Mouse (Mus musculus) spleen, adult 2 months (tissue): ENCODE data around the gene Jmjd8. TPM values are rescaled to one million over a fixed set of nuclear protein-coding genes. Genes with fewer than 3 reads are reported as not detected.
"Not testable (repeated sequence)": the region's sequence is repeated elsewhere in the genome, so short reads cannot be mapped to it uniquely, and the experiment has no call there.

Experiments
- DNase-seq, 2 experiments: peaks; one replicate each; pipeline versions ENCODE4 v3.0.0 to v3.0.0-alpha.2; 2012 to 2021; ENCODE audit warnings: low spot score in 2 of 2, low read depth in 1 of 2
- H3K27ac ChIP-seq: fragments of 200-500 bp; 2 replicates; pipeline ENCODE4 v1.5.1; 2012; ENCODE audit warnings: low read length, inconsistent platforms; ENCODE audit not compliant: insufficient read depth
- H3K27me3 ChIP-seq: fragments of 200-500 bp; 2 replicates; pipeline ENCODE4 v1.6.1; 2012; ENCODE audit warnings: mild to moderate bottlenecking, moderate library complexity, low read length, inconsistent platforms; ENCODE audit not compliant: control insufficient read depth, insufficient read depth
- H3K36me3 ChIP-seq: fragments of 200-500 bp; 2 replicates; pipeline ENCODE4 v1.6.1; 2012; ENCODE audit warnings: mild to moderate bottlenecking, low read length, inconsistent platforms; ENCODE audit not compliant: control insufficient read depth, insufficient read depth
- H3K4me1 ChIP-seq: fragments of 200-500 bp; 2 replicates; pipeline ENCODE4 v1.6.1; 2011; ENCODE audit warnings: inconsistent platforms; ENCODE audit not compliant: control insufficient read depth, insufficient read depth, insufficient read length
- H3K4me3 ChIP-seq: fragments of 200-500 bp; 2 replicates; pipeline ENCODE4 v1.5.1; 2011; ENCODE audit warnings: mild to moderate bottlenecking, inconsistent platforms; ENCODE audit not compliant: insufficient read depth, insufficient read length; ENCODE audit errors: extremely low read depth
- CTCF ChIP-seq: fragments of 200-500 bp; IDR thresholded peaks from 2 replicates; pipeline ENCODE4 v1.5.1; 2011; ENCODE audit warnings: mild to moderate bottlenecking, inconsistent platforms; ENCODE audit not compliant: insufficient read depth, insufficient read length, insufficient replicate concordance; ENCODE audit errors: extremely low read depth
- POLR2A ChIP-seq: fragments of 200-500 bp; IDR thresholded peaks from 2 replicates; pipeline ENCODE4 v1.6.1; 2011; ENCODE audit warnings: low read depth, low read length, inconsistent platforms
- WGBS: fragments of 180-500 bp; shearing (Covaris S2); methylation state at CpG from one replicate; pipeline ENCODE4 v1.1.7; 2018; 5-methylcytosine and 5-hydroxymethylcytosine counted together
- polyA plus RNA-seq: library from polyadenylated mRNA; depleted of rRNA; stranded (reverse); fragments of >200 nt; gene quantifications from 2 replicates; pipeline ENCODE4 v1.2.3, GENCODE M21; 2012

Gene Jmjd8
- polyA plus RNA-seq, 1 experiment = 31.3 TPM

- Histone ChIP-seq H3K4me3 (peak overlapping the region; percentile 73; the same call in 1 of the 2 replicates), H3K4me1 (no peaks in the 10 kb centered on the region; the same call in 1 of the 2 replicates), H3K27ac (no peak overlapping the region), H3K27me3 (no peaks in the 10 kb centered on the region), H3K36me3 (no peaks in the 10 kb centered on the region)
- 8% methylated on average over 7 of the region's 7 CpGs for WGBS
- TF ChIP-seq POLR2A (no peak), CTCF (no peak)
- DNase-seq = no peak
Observed at GRCm38 (mm10) chr17:25867509-25867835, 38.8 kb downstream of the Jmjd8 start.

- WGBS = 2% methylated on average over 41 of the region's 42 CpGs
- TF ChIP-seq CTCF = no peak
- no peak for TF ChIP-seq POLR2A
- H3K27me3 ChIP-seq = no peaks in the 10 kb centered on the region
- no peaks in the 10 kb centered on the region for H3K36me3 ChIP-seq
- no peak for DNase-seq
- peak overlapping the region; percentile 73 for H3K4me3 ChIP-seq
- no peak overlapping the region; the same call in none of the 2 replicates for H3K27ac ChIP-seq
- H3K4me1 ChIP-seq = no peaks in the 10 kb centered on the region; the same call in 1 of the 2 replicates
Observed at GRCm38 (mm10) chr17:25867836-25868600, 39.4 kb downstream of the Jmjd8 start.

- under 1% methylated on average over 24 of the region's 24 CpGs for WGBS
- Histone ChIP-seq H3K4me3 (peak within 1 kb of the TSS; percentile 73), H3K27ac (no peak within 1 kb of the TSS; the same call in none of the 2 replicates), H3K4me1 (no peaks in the 10 kb centered on the region; the same call in 1 of the 2 replicates), H3K27me3 (no peaks in the 10 kb centered on the region), H3K36me3 (no peaks in the 10 kb centered on the region)
- TF ChIP-seq POLR2A = no peak
- TF ChIP-seq CTCF = no peak
- DNase-seq = peak in 1 of 2 experiments; percentile 63
Observed at GRCm38 (mm10) chr17:25868601-25869191, 40.0 kb downstream of the Jmjd8 start, which contains the start of gene Mcrip2. Gene Mcrip2 (minus strand): TSS chr17:25868764.

GRCm38 (mm10) chr17:25869498-25869897 is 40.8 kb downstream of the Jmjd8 start:
- 95% methylated on average over 8 of the region's 8 CpGs for WGBS
- DNase-seq = no peak
- Histone ChIP-seq H3K4me1 (no peaks in the 10 kb centered on the region; the same call in 1 of the 2 replicates), H3K36me3 (no peaks in the 10 kb centered on the region), H3K27ac (no peak overlapping the region), H3K27me3 (no peaks in the 10 kb centered on the region), H3K4me3 (no peak overlapping the region)
- no peak for TF ChIP-seq POLR2A
- TF ChIP-seq CTCF = no peak

GRCm38 (mm10) chr17:25869954-25870353 is 41.3 kb downstream of the Jmjd8 start:
- WGBS = 92% methylated on average over 2 of the region's 2 CpGs
- Histone ChIP-seq H3K27me3 (no peaks in the 10 kb centered on the region), H3K36me3 (no peaks in the 10 kb centered on the region), H3K4me3 (no peak overlapping the region), H3K4me1 (no peaks in the 10 kb centered on the region; the same call in 1 of the 2 replicates), H3K27ac (no peak overlapping the region)
- no peak for TF ChIP-seq CTCF
- TF ChIP-seq POLR2A = no peak
- DNase-seq = no peak

- not testable (repeated sequence) for H3K27ac ChIP-seq, H3K27me3 ChIP-seq, H3K4me3 ChIP-seq, H3K4me1 ChIP-seq, H3K36me3 ChIP-seq, DNase-seq
Observed at GRCm38 (mm10) chr17:25871566-25871965, 42.9 kb downstream of the Jmjd8 start.

GRCm38 (mm10) chr17:25872676-25873075 is 44.0 kb downstream of the Jmjd8 start:
- Histone ChIP-seq H3K36me3 (0 out of 2 replicates have a peak, but pooled peaks cover under 1% of the 10 kb centered on the region), H3K4me1 (no peaks in the 10 kb centered on the region; the same call in 1 of the 2 replicates), H3K27ac (no peak overlapping the region), H3K4me3 (no peak overlapping the region), H3K27me3 (no peaks in the 10 kb centered on the region)
- no peak for DNase-seq
- 88% methylated on average over 3 of the region's 3 CpGs for WGBS
- TF ChIP-seq CTCF = no peak
- no peak for TF ChIP-seq POLR2A
